Mouse (Mus musculus) brain, embryonic 14.5 days (tissue): ENCODE measurements around the gene Mbd5. TPM values are rescaled to one million over a fixed set of nuclear protein-coding genes. Genes with fewer than 3 reads are reported as not detected.
"Not testable (repeated sequence)": the region's sequence is repeated elsewhere in the genome, so short reads cannot be mapped to it uniquely, and the experiment has no call there.

ENCODE experiments used
- DNase-seq: peaks from one replicate; pipeline ENCODE4 v3.0.0-alpha.2; 2011; ENCODE audit warnings: low read depth
- CTCF ChIP-seq: fragments of 200-500 bp; IDR thresholded peaks from 2 replicates; pipeline ENCODE4 v1.5.1; 2012; ENCODE audit warnings: inconsistent platforms, mild to moderate bottlenecking, moderate library complexity, borderline replicate concordance; ENCODE audit not compliant: insufficient read depth, insufficient read length; ENCODE audit errors: extremely low read depth
- POLR2A ChIP-seq: fragments of 200-500 bp; IDR thresholded peaks from 2 replicates; pipeline ENCODE4 v1.6.1; 2012; ENCODE audit warnings: mild to moderate bottlenecking, inconsistent platforms, borderline replicate concordance; ENCODE audit not compliant: poor library complexity, insufficient read depth, insufficient read length, severe bottlenecking; ENCODE audit errors: extremely low read depth
- polyA plus RNA-seq: library from polyadenylated mRNA; depleted of rRNA; stranded (reverse); fragments of >200 nt; gene quantifications from 2 replicates; pipeline ENCODE4 v1.2.3, GENCODE M21; 2012

Mbd5 gene
- polyA plus RNA-seq, 1 experiment, result 24.5 TPM

DNA sequence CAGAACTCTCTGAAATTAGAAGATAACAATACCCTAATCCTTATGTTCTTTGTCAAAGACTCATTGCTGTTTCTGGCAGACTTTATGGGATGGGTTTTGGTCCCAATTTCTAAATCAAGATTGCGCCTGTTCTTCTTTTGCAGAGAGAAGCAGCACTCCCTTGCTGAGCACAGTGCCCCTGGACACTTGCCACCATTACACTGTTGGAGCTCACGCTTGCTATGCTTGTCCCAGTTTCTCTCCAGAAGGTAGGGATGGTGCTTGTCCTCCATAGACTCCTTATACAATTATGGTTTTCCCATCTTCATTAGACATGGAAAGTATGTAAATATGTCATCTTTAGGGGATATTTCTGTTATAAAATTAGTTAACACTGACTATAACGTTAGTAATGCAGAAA lies 220.5 kb downstream of the Mbd5 start:
- TF ChIP-seq CTCF (no peak), POLR2A (no peak)
- DNase-seq, result no peak

GRCm38 (mm10) chr2:49177015-49177414 lies 227.7 kb downstream of the Mbd5 start:
- no peak for DNase-seq
- no peak for TF ChIP-seq CTCF
- TF ChIP-seq POLR2A, result no peak

- peak; percentile 6 for DNase-seq
- TF ChIP-seq CTCF, result no peak
- TF ChIP-seq POLR2A, result no peak
Observed at GRCm38 (mm10) chr2:49190984-49191383, 241.7 kb downstream of the Mbd5 start.

GRCm38 (mm10) chr2:49191695-49192094 lies 242.4 kb downstream of the Mbd5 start:
- no peak for TF ChIP-seq POLR2A
- no peak for TF ChIP-seq CTCF
- DNase-seq, result no peak

GRCm38 (mm10) chr2:49204081-49204480 lies 254.8 kb downstream of the Mbd5 start:
- no peak for DNase-seq
- TF ChIP-seq CTCF (no peak), POLR2A (no peak)

DNA sequence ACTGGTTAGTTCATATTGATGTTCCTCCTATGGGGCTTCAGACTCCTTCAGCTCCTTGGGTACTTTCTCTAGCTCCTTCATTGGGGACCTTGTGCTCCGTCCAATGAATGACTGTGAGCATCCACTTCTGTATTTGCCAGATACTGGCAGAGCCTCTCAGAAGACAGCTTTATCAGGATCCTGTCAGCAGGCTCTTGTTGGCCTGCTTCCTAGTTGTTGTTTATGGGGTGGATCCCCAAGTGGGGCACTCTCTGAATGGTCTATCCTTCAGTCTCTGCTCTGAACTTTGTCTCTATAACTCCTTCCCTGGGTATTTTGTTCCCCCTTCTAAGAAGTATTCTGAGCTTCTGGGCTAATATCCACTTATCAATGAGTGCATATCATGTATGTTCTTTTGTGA lies 256.4 kb downstream of the Mbd5 start:
- not testable (repeated sequence) for DNase-seq

GRCm38 (mm10) chr2:49209349-49209748 lies 260.0 kb downstream of the Mbd5 start:
- TF ChIP-seq POLR2A, result no peak
- TF ChIP-seq CTCF, result no peak
- peak; percentile 65 for DNase-seq

DNA sequence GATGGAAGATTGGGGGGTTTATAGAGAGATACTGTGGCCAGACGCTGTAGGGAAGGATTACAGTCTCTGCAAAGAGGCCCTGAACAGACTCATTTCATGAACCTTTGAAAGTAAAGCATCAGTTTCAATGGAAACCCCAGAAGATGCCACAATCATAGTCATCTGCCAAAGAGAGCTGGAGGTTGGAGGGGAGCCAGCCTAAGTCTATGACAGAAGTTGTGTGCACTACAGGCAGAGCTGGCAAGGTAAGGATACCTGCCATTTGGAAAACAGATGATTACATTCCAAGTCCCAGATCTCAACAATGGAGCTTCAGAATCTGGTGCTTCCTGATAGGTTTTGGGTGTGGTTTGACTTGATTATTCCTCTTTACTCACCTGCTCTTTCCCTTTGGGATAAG lies 261.1 kb downstream of the Mbd5 start:
- DNase-seq, result peak; percentile 17
- TF ChIP-seq CTCF (no peak), POLR2A (no peak)

DNA sequence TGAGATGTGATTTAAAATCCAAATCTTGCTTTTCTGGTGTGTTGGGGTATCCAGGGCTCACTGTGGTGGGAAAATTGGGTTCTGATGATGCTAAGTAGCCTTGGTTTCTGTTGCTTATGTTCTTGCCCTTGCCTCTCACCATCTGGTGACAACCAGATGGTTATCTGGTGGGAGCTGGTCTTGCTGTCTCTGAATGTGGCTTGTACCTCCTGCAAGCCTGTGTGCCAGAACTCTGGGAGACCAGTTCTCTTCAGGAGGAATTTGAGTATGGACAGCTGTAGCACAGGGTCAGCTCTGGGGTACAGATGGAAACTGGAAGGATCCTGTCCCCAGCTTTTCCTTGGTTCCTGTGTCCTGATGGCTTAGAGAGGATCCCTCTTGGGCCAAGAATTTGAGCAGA lies 280.4 kb downstream of the Mbd5 start:
- no peak for DNase-seq
- TF ChIP-seq CTCF (no peak), POLR2A (no peak)

DNA sequence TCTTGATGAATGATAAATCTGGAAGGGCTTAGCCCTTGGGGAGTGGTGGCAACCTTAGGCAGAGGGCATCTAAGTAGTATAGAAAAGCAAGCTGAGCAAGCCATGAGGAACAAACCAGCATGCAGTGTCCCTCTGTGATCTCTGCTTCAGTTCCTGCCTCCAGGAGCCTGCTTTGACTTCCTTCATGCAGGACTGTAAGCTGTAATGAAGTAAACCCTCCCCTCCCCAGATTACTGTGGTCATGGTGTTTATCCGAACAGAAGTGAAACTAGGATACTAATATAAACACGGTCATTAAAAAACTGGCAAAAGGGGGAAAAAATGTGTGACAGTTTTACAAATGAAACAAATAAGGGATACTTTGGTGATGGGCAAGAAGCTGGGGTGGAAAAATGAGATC lies 284.8 kb downstream of the Mbd5 start:
- no peak for DNase-seq
- TF ChIP-seq POLR2A (no peak), CTCF (no peak)

DNA sequence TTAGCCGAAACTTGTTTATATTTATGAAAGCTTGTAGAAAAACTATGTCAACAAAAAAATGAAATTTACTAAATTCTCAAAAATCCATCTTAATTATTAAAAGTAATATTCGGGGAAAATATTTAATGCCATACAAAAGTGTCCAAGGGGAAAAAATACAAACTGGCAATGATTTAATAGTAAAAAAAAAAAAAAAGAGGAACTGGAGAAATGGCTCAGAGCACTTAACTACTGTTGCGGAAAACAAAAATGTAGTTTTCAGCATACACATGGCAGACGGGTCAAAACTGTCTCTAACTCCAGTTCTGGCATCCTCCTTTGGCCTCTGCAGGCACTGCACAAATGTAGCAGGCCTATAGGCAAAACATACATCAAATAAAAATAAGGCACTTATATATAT lies 292.4 kb downstream of the Mbd5 start:
- no peak for DNase-seq

DNA sequence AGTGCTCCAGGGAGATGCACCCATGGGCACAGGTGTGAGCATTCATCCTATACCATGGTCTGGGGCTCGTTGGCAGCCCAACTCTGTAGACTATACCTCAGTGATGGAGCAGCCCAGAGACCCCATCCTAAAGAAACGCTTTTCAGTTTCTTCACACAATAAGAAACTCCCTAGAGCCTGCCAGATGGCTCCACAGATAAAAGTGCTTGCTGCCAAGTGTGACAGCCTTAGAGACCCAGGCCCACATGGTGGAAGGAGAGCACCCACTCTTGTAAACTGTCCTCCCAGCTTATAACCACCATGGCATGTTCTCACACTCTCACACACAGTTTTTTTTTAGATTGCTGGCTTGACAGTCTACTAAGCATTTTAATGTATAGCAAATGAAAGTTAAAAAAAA lies 314.8 kb downstream of the Mbd5 start:
- no peak for TF ChIP-seq POLR2A
- no peak for TF ChIP-seq CTCF
- peak; percentile 54 for DNase-seq

More for the DNA sequence above, 292.4 kb downstream of the Mbd5 start:
- TF ChIP-seq POLR2A, result no peak
- no peak for TF ChIP-seq CTCF
